Mouse (Mus musculus) ES-CJ7 (cell line): ENCODE results near the gene Tmem274.

Source experiments
- DNase-seq: peaks from one replicate; pipeline ENCODE4 v3.0.0; 2011; ENCODE audit warnings: low read depth, low spot score

Gene Tmem274

GRCm38 (mm10) chr4:149525170-149525569, 48.0 kb downstream of the Tmem274 start:
- no peak for DNase-seq

GRCm38 (mm10) chr4:149525811-149526210, 48.6 kb downstream of the Tmem274 start:
- DNase-seq = no peak

GRCm38 (mm10) chr4:149526330-149526729, 49.2 kb downstream of the Tmem274 start:
- DNase-seq = peak; percentile 27

GRCm38 (mm10) chr4:149527621-149528354, 50.6 kb downstream of the Tmem274 start:
- no peak for DNase-seq

GRCm38 (mm10) chr4:149529691-149530090, 52.5 kb downstream of the Tmem274 start:
- DNase-seq = no peak
